Mouse (Mus musculus) cerebellum, adult (tissue): ENCODE data around the gene Kcng3.

Source experiments
- ATAC-seq: cut with Nextera tagmentation; 2 replicates; pipeline ENCODE4 v1.9.2; 2017; ENCODE audit warnings: mild to moderate bottlenecking, moderate library complexity, mixed read lengths; ENCODE audit not compliant: insufficient number of reproducible peaks, low FRiP score, low TSS enrichment

Kcng3 gene

DNA sequence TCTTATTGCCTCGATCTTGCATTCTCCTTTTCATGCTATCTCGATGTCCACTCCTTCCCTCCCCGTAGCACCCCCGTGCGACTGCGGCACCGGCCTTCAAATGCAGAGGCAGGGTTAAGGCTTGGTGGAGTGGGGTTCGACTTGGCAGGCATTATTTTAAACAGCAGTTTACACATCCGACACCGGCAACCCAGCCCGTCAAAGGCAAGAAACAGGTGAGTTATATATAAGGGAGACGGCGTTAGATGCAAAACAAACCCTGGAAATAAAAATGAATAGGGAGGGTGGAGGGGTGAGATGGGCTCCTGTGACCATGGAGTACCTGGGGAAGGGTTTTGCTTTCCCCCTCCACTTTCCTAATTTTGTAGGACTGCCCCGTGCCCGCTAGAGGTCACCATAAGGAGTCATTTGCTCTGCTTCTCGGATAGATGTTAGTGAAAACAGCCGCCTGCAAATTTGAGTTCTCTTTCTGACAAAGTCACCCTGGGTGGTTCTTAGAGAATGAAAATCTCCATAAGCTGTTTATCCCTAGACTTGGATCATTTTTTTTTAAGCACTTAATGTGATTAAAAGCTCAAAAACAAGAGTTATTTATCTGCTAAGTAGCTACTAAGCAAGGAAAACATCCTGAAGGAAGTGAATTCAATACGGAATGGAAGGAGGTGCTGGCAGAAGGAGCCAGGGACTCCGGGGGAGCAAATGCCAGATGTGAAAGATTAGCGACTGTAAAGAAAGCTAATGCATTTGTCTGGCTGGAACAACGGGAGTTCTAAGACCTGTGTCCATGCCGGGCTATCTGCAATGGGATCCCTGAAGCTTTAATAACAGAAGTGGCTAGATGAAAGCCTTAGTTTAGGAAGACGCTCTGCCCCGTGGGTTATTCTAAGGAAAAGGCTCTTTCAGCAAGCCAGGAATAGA, 1.2 kb upstream of the Kcng3 start:
- ATAC-seq = peak; percentile 38; the same call in 1 of the 2 replicates

DNA sequence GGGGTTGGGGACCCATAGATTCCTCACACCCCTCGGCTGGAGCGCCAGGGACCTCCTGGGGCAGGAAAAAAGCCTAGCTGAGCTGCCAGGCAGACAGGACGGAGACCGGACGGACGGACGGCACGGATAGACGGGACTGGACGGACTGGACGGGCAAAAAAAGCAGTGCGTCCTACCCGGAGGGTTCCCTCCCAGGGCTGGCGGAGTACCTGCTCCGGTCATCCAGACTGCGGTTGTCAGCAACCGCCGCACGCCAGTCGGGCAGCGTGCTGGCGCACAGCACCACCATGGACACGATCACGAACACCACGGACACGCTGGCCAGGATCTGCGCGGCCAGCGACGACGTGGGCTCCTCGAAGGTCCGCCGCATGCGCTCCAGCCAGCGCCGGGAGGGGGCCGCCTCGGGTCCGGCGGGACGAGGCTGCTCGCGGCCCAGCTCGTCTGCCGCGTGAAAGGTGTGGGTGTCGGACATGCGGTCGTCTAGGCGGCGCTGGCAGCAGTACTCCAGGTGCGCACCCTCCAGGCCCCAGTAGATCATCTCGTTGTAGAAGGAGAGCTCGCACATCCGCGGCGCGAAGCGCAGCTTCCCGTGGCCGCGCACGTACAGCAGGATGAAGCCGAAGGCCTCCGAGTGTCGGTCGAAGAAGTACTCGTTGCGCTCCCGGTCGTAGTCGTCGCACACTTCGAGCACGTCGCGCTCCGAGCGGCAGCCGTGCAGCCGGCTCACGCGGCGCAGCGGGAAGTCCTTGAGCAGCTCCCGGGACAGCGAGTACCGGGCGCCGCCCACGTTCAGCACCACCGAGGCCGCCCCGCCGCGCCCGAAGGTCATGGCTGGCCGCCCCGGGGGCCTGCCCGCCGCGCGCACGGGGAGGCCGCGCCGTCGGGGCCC, 662 bp downstream of the Kcng3 start:
- no peak for ATAC-seq

DNA sequence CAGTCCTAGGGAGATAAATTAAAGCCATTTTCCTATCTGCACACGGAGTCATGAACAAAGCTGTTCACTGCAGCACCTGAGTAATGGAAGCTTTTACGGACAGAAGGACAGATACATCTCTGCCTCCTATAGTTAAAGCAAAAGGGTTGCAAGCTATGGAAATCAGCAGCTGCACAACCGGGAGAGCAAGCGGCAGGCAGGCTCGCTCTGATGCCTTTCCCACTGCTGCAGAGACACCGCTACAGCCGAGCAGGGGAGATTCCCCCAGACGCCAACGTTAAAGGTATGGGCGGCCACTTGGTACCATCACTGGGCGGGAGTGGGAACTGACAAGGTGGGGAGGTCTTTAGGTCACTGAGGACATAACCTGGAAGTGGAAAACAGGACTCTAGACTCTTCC, 17.8 kb downstream of the Kcng3 start:
- no peak for ATAC-seq

DNA sequence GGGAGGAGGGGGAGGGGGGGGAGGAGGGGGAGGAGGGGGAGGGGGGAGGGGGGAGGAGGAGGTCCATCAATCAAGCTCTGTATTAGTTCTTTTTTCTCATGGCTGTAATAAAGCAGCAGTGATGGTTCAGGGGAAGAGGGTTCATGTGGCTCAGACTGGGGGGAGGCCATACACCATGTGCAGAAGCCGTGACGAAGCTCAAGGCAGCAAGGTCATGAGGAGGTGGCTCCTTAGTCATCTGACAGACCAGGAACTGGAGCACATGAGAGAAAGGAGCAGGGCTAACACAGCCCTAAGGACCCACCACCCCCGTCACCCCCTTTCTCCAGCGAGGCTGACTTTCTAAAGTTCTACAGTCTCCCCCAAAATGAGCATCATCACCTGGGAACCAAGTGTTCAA, 22.2 kb downstream of the Kcng3 start:
- no peak for ATAC-seq

DNA sequence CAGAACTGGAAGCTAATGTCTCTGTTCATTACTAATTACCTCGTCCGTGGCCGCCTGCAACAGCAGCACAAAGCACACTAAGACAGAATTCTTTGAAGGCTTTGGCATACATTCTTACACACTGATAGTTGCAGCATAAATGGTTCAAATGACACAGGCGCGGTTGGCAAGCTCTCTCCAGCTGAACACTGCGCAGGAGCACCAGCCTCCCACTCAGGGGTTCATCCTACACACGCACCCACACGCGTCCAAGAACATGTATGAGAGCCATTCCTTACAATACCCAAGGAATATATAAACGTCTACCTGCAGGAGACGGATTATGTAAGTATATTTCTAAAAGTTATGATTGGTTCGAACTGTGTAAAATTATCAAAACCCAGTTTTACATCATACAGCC, 30.7 kb downstream of the Kcng3 start:
- no peak for ATAC-seq

DNA sequence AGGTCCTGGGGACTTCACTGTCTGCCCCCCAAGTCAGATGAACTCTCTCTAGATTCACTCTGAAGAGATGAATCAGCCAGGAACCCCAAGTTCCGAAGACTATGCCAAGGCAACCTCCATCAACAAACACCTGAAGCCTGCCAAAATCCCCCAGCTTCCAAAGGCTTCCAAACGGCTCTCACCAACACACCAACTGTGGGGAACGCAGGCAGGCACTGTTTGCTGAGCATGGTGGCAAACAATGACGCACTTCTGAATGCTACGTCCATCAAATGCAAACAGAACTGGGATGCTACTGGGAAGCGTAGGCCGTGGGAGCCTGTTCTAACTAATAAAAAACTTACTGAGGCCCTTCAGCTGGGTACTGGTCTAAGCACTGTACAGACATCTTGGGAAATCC, 35.7 kb downstream of the Kcng3 start:
- no peak for ATAC-seq

DNA sequence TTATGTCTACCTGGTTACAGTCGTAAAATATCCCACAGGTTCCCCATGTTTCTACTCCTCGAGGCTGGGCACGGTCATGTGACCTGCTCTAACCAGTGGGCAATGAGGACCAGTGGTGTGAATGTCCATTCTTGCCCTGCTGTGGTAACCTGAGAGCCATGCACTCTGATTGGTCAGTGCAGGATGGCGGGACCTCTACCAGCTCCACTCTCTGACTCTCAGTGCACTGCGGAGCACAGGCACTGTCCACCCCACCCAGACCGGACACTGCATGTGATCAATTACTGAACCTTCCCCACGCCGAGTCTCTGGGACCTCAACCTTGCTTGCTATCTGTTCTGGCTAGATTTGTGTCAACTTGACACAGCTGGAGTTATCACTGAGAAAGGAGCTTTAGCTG, 37.2 kb downstream of the Kcng3 start:
- ATAC-seq = no peak

DNA sequence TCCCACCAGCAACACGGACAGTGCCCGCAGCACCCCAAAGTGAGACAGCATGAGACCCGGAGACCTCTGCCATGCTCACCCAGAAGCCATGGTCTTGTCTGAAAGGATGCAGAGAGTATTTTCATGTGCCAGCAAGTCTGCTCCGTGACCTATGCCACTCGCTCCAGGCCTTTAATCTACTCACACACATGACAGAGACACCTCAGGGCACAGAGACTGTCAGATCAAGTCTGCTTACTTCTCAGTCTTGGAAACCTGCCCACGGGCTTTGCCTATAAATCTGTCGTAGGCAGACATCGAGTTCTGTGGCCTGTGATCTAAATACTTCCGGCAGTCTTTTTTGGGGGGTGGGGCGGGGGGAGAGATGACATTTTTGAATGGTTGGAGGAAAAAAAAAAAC, 38.3 kb downstream of the Kcng3 start:
- ATAC-seq = no peak

DNA sequence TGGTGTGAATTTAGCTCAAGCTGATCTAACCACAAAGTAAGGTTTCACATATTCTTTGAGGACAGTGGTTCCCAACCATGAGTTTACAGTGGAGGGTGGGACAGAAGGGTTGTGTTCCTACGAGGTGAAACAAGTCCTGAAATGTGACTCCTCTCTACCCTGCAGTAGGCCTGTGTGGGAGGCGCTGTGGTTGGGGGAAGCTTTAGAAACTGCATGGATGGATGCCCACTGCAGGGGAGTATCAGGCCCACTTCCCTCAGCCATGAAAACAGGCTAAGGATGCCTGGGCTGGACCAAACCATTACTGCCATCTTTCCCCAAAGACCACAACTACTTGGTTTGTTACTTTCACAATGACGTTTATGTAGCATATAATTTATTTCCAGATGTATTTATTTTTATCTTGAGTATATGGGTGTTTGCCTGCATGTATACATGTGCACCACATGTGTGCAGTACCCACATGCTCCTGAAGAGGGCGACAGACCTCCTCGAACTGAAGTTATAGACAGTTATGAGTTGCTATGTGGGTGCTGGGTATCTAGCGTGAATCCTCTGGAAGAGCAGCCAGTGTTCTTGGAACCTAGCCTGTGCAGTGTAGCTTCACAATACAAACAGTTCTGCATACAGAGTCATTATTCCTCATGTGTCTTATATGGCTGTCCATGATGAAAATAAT, 42.9 kb downstream of the Kcng3 start:
- no peak for ATAC-seq

DNA sequence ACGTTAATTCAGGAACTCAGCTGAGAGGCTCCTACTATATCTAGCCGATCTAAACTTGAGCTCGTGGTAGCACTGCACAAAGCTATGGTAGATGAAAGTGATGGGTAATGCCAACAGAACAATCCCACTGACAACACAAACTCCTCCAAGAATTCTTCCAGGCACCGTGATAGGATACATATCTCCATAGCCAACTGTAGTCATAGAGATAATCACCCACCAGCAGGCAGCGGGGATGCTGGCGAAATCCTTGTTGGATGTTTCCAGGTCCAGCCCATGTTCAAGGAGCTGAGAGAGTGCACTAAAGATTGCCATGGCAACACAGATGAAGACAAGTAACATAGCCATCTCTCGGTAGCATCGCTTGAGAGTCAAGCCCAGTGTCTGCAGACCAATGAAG, 44.0 kb downstream of the Kcng3 start:
- no peak for ATAC-seq

DNA sequence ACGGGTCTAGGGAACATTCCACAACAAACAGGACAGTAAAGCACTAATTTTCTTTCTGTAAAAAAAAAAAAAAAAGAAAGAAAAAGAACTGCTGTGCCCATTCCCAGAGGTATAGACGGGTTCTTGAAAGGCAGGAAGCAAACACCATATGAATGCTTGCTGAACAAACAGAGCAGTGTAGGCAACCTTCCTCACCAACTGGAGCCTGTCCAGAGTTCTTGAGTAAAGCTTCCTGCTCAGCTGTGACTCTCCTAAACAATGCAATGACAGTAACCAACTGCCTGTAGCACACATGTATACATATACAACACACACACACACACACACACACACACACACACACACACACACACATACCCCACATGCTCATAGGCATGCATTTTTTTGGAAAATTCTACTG, 49.1 kb downstream of the Kcng3 start:
- no peak for ATAC-seq

DNA sequence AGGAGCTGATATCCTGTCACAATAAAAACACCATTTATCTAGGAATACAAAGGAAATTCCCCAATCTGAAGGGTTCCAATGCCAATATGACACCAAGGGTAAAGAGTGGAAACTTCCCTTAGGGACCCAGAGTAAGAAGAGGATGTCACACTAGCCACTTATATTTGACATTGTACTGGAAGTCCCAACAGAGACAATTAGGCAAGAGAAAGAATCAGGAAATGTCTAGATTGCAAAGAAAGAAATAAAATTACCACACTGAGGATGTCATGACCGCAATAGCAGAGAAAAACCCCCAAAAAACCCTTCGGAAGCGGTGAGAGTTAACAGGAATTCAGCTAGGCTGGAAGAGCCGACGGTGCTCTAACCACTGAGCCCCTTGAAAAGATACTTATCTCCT, 51.0 kb downstream of the Kcng3 start:
- ATAC-seq = no peak

DNA sequence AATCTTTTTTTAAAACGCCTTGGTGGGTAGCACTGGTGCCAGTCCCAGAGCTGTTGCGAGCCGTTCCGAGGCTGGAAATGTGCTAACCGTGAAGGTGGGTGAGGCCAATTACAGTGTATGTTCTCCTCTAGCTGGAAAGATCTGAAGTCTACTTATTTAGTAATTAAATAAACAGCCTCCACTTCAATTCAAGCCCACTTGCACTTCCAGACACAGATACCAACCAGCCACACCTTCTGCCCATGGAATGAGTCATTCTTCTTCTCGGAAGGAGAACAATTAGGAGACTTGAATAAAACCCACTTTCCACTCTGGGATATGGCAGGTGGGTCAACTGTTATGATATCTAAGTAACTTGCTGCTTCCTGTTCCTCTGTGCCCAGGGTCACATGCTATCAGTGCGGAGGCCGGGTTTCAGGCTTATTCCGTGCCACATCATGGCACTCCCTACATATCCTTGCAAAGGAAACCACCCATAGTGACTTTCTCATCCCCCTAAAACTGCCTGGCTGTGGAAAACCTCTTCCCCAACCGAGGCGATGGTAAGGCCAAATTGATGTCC, 54.8 kb downstream of the Kcng3 start:
- ATAC-seq = no peak

DNA sequence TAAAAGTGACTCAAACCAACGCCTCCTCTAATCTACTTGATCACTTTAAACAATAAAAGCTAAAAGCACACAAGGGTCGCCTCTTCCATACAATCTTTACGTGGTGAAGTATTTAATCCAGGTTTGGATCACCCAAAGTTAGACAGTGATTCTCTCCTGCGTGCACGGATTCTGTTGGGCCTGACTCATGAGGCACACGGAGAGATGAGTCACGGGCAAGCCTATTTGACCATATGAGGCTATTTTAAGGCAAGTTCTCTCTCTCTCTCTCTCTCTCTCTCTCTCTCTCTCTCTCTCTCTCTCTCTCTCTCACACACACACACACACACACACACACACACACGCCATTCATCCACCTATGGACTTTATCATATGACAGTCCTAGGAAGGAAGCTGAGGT, 57.1 kb downstream of the Kcng3 start:
- ATAC-seq = no peak

DNA sequence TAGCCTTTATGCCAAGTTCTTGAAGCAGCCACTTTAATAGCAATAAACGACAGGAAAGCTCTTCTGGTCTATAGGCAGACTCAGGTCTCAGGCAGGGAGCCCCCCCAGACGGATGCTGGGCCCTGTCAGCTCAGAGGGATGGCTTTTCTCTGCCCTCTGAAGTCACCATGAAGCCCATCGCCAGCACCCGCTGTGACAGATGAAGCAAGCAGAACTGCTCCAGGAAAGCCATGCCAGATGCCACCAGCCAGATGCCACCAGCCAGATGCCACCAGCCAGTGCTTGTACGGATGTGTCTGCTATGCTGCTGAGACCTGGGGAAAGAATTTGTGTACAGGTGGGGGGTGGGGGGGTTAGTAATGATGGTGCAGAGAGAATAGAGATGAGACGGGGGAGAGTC, 58.6 kb downstream of the Kcng3 start:
- no peak for ATAC-seq

DNA sequence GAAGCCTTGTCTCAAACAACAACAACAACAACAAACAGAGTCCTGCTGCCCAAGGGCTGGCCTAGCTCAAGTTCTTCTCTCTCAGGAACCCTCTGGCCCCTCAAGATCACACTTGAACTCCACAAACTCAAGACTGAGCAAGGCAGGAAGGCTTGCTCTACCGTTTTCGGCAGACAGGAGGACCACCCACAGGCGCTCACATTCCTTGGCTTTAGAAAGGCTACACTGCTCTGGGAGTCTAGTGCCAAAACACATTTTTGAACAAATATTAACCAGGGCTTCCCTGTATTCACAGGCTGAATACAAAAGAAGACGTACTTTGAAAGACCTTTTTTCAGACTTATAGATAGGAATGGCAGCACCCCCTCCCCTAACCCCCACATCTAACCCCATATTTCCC, 59.3 kb downstream of the Kcng3 start:
- ATAC-seq = no peak

DNA sequence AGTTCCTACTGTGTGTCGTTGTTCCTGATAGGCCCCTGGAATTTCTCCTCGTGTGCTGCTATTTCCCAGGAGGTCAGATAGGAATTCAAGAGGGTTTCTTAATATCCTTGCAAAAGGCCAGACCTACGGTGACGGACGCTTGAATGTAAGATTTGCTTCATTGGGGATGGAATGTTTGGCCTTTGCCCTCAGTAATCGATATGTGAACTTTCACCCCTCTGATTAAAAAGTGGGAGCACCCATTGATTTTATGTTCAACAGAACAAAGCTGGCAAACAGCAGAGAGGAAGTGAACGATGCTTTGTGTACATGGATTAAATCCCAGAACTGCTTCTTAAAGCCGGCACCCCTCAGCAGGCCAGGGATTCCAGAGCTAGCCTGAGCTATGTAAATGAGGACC, 64.3 kb downstream of the Kcng3 start:
- no peak for ATAC-seq

DNA sequence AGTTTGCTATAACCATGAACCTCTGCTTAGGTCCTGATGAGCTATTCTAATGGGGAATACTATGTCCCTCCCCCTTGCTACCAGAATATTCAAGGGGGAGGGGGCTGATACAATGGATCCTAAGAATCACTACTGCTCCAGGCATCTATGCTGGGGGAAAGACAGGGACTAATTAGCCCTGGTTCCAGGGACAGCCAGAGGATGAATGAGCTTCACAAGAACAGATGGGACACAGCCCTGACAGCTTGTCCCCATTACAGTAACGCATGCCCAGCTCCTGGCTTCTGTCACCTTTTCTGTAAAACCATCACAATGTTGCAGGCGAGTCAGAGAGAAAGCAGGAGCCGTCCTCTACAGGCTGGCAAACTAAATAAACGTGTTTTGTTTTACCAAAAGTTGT, 66.2 kb downstream of the Kcng3 start:
- ATAC-seq = peak; percentile 81

DNA sequence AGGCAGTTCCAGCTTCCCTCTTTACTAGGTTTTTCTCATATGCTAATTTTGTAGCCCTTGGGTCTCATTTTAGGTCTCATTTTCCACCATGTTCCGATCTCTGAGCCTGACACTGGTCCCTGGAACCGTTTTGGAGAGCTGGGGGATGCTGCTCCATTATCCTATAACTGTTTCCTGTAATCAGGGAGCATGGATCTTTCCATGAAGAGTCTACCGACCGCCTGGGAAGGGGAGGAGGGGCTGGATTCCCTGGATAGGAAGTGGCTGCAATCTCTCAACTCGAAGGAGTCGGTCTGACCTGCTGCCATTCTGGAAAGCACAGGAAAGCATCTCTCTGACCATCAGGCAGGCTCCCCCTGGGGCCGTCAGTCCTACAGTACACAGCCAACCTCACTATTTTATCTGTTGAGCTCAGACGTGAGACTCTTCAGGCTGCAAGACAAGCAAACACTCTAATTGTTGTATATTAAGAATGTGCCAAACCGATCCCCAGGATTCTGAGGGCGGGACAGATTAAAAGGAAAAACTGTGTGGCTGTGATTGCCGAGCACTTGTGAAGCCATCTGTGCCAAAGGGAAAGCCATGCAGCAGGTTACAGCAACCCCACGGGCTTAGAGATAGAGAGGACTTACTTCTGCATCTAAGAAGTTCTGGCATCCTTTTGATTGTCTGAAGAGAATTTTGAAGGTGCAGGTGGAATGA, 67.4 kb downstream of the Kcng3 start:
- ATAC-seq = no peak

DNA sequence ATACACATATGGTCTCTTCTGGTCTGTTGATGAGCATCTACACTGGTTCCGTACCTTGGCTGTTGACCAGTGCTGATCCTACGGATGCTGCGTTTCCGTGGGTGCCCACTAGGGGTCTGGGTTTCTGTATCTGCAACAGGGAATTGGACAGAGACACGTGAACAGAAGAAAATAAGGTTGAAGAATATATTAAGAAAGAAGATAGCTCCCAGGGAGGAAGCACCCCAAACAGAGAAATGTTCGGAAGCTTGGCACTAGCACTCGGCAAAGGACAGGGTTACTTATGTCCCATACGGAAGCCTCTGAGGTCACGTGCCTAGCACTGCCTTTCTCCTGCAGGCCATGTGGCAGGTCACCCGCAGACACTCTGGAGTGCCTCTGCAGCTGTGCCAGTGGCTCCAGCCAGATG, 68.0 kb downstream of the Kcng3 start:
- ATAC-seq = no peak
